Mouse (Mus musculus) bone marrow macrophage, adult 2 months (primary cell): ENCODE results near the gene Siah3.

Source experiments
- CTCF ChIP-seq: IDR thresholded peaks from 2 replicates; pipeline ENCODE4 v1.5.1; 2012; ENCODE audit warnings: low read depth, mild to moderate bottlenecking, low read length, moderate library complexity
- POLR2A ChIP-seq: IDR thresholded peaks from 2 replicates; pipeline ENCODE4 v1.6.1; 2012; ENCODE audit warnings: mild to moderate bottlenecking, low read depth, low read length, borderline replicate concordance

DNA sequence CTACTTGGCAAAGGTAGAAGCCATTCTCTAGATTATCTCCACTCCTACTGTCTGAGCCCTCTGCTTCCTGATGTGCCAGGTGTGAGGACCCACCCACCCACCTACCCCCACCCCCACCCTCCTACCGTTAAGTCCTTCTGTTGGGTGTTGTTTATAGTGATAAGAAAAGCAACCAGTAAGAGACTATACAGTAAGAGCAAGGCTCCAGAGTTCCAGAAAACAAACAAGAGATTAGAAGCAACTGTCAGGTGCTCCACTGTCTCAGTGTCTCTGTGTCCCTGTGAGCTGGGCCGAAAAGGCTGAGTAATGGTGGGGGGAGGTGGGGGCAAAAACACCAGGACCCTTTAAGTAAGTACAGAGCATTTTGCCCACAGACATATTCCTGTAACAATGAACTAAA, 83.4 kb downstream of the Siah3 start:
- TF ChIP-seq POLR2A (no peak), CTCF (no peak)
